Mouse (Mus musculus): ENCODE data around the gene Dscaml1.

DNA sequence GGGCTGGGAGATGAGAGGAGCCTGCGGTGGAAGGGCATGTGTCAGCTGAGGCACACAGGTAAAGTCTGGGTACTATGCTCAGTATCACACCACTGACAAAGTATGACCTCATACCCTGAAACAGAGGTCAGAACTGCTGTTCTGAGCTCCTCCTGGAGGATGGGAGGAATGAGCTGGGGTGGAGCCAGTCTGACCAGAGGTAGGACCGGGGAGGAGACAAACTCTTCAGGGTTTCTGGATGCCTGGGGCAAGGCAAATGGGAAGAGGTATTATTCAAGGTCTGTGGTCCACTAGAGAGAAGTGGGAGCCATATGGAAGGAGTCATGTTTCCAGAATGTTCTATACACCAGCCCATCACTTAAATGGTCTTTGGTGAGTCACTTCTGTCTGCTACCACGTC lies 15.3 kb upstream of the Dscaml1 start:
- TF ChIP-seq CTCF (IDR thresholded peaks at IDR 0.05; ENCODE audit: extremely low read depth, insufficient read length, insufficient replicate concordance, low read depth, low read length), result no peak
- no peak for TF ChIP-seq POLR2A (IDR thresholded peaks at IDR 0.05; ENCODE audit: low read depth, low read length)

Measured in small intestine, adult 2 months (tissue).